Mouse (Mus musculus) splenic B cell, adult 2 months (primary cell): ENCODE data around the gene Sptbn2.
"Not testable (repeated sequence)": the region's sequence is repeated elsewhere in the genome, so short reads cannot be mapped to it uniquely, and the experiment has no call there.

Experiments used
- DNase-seq: peaks from one replicate; pipeline ENCODE4 v3.0.0-alpha.2; 2011; ENCODE audit warnings: low read depth, low spot score
- H3K27me3 ChIP-seq: 2 replicates; pipeline ENCODE4 v1.6.1; 2012; ENCODE audit warnings: mild to moderate bottlenecking, low read length, moderate library complexity, mixed read lengths; ENCODE audit not compliant: control insufficient read depth, poor library complexity, insufficient read depth, severe bottlenecking
- H3K36me3 ChIP-seq: 2 replicates; pipeline ENCODE4 v1.6.1; 2012; ENCODE audit warnings: mild to moderate bottlenecking, low read length, moderate library complexity, mixed read lengths; ENCODE audit not compliant: control insufficient read depth, poor library complexity, insufficient read depth, severe bottlenecking

The Sptbn2 gene

DNA sequence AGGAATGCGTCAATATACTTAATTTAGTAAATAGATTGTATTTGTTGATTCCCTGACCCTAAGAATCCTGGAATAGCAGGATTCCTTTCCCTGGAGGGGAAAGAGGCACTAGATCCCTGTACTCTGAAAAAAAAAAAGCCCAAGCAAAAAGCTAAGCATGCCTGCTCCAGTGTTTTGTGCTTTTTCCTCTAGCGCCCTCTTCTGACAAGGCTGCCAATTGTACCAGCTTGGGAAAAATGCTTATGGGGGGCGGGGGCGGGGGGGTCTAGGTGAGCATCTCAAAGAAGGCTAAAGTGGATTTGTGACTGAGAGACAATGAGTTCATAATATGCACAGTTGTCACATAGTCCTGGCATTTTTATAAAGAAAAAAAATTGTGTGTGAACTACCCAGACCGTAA, 32.6 kb downstream of the Sptbn2 start:
- DNase-seq, result peak; percentile 33
- no peaks in the 10 kb centered on the region for H3K36me3 ChIP-seq
- H3K27me3 ChIP-seq, result no peaks in the 10 kb centered on the region

DNA sequence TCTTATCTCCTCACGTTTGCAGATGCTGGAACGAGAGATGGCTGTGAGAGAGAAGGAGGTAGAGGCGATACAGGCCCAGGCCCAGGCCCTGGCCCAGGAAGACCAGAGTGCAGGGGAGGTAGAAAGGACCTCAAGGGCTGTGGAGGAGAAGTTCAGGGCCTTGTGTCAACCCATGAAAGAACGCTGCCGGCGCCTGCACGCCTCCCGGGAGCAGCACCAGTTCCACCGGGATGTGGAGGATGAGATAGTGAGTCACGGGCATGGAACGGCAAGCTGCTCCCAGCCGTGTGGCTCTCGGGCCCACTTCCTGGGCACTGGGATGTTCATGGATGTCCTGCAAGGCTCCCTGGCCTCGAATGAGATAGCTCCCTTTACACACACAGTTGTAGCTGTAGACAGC, 33.1 kb downstream of the Sptbn2 start:
- no peaks in the 10 kb centered on the region for H3K27me3 ChIP-seq
- H3K36me3 ChIP-seq, result no peaks in the 10 kb centered on the region
- DNase-seq, result no peak

DNA sequence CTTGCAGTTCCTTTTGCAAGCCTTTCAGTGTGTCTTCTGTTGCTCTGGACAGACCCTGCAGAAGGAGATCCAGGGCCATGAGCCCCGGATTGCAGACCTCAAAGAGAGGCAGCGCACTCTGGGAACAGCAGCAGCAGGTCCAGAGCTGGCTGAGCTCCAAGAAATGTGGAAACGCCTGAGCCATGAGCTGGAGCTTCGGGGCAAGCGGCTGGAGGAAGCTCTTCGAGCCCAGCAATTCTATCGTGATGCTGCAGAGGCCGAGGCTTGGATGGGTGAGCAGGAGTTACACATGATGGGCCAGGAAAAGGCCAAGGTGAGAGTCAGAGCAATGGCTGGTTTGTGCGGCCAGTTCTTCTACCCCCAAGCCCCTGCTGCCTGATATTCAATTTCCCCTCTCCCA, 34.1 kb downstream of the Sptbn2 start:
- Histone ChIP-seq H3K36me3 (no peaks in the 10 kb centered on the region), H3K27me3 (no peaks in the 10 kb centered on the region)
- DNase-seq, result no peak

- DNase-seq, result no peak
- Histone ChIP-seq H3K27me3 (no peaks in the 10 kb centered on the region), H3K36me3 (no peaks in the 10 kb centered on the region)
Measured at GRCm38 (mm10) chr19:4745681-4746080, 34.7 kb downstream of the Sptbn2 start.

DNA sequence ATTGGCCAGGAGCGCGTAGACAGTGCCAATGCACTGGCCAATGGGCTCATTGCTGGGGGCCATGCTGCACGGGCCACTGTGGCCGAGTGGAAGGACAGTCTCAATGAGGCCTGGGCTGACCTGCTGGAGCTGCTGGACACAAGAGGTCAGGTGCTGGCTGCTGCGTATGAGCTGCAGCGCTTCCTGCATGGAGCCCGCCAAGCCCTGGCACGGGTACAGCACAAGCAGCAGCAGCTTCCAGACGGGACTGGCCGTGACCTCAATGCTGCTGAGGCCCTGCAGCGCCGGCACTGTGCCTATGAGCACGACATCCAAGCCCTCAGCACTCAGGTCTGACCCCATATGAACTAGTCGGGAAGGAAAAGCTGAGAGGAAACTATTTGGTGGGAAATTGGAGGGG, 35.6 kb downstream of the Sptbn2 start:
- no peak for DNase-seq
- no peaks in the 10 kb centered on the region for H3K36me3 ChIP-seq
- H3K27me3 ChIP-seq, result no peaks in the 10 kb centered on the region

GRCm38 (mm10) chr19:4747631-4748312, 36.8 kb downstream of the Sptbn2 start:
- no peak for DNase-seq

GRCm38 (mm10) chr19:4748493-4748892, 37.5 kb downstream of the Sptbn2 start:
- H3K27me3 ChIP-seq, result no peaks in the 10 kb centered on the region
- H3K36me3 ChIP-seq, result no peaks in the 10 kb centered on the region
- no peak for DNase-seq

More at GRCm38 (mm10) chr19:4747631-4748312, 36.8 kb downstream of the Sptbn2 start:
- Histone ChIP-seq H3K27me3 (no peaks in the 10 kb centered on the region), H3K36me3 (no peaks in the 10 kb centered on the region)

DNA sequence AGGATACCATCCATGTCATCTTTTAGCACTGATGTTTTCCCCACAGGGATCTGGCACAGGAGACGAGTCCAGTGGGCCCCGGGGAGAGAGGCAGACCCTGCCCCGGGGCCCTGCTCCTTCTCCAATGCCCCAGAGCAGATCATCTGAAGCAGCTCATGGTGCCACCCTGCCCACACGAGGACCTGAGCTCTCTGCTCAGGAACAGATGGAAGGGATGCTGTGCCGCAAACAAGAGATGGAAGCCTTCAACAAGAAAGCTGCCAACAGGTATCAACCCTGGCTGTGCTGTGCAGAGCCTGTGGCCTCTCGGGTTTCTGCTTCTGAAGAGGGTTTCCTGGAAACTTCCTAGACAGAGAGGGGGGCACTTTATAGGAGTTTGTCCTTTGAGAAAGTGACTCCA, 39.0 kb downstream of the Sptbn2 start:
- no peaks in the 10 kb centered on the region for H3K36me3 ChIP-seq
- DNase-seq, result no peak
- no peaks in the 10 kb centered on the region for H3K27me3 ChIP-seq

- no peaks in the 10 kb centered on the region for H3K36me3 ChIP-seq
- peak; percentile 92 for DNase-seq
- H3K27me3 ChIP-seq, result no peaks in the 10 kb centered on the region
Measured at GRCm38 (mm10) chr19:4755565-4756192, 44.7 kb downstream of the Sptbn2 start.

DNA sequence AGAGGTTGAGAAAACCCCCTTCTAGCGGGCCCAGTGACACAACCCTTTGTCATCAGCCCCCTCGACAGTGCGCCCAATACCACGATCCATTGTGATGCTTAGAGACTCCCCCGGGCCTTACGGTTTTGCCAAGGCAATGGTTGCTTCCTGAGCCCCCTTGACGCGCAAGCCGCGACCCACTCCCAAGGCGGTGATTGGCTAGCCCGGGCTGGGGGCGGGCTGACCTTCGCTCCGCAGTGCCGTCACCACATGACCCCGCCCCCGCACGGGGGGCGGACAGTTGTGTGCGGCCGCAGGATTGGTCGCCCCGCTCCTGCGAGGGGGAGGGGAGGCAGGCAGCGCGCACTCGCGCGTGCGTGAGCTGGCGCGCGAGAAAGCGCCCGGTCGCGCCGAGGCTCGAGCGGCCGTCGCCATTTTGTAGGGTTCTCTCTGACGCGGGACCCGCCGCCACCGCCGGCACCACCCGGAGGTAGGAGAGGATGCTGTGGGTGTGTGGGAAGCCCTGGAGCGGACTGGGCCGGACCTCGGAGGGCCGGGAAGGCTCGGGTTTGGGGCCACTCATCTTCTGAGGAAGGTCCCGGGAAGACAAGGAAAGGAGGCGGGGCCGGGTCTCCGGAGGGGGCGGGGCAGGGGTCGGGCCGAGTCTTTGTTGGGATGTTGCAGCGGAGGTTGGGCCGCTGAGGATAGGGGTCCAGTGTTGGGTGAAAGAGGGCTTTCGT, 45.4 kb downstream of the Sptbn2 start, which contains the start of gene Rbm4b:
Rbm4b (plus strand) TSS at position 305 of the 719 bp plus-strand sequence.
- no peaks in the 10 kb centered on the region for H3K27me3 ChIP-seq
- no peaks in the 10 kb centered on the region for H3K36me3 ChIP-seq
- peak; percentile 98 for DNase-seq

DNA sequence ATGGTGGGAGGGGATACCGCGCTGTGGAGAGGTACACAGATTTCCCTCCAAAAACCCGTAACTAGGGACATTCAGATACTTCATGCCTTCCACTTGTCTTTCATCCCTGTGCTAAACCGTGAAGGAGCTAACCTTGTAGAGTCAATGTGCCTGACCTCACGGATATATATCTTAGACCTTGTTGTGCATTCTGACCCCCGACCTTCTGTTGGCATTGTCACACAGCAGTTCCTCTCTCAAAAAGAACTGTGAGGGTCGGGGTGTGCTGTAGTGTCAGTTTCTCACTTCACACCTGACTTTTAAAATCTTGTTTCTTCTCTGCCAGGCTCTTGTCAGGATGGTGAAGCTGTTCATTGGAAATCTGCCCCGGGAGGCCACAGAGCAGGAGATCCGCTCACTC, 46.0 kb downstream of the Sptbn2 start:
- H3K27me3 ChIP-seq, result no peaks in the 10 kb centered on the region
- no peaks in the 10 kb centered on the region for H3K36me3 ChIP-seq
- DNase-seq, result no peak

GRCm38 (mm10) chr19:4760544-4760943, 49.6 kb downstream of the Sptbn2 start:
- DNase-seq, H3K36me3 ChIP-seq, H3K27me3 ChIP-seq: not testable (repeated sequence)

- peak; percentile 27 for DNase-seq
- H3K27me3 ChIP-seq, result no peaks in the 10 kb centered on the region
- 0 out of 2 replicates have a peak, but pooled peaks cover 2% of the 10 kb centered on the region for H3K36me3 ChIP-seq
Measured at GRCm38 (mm10) chr19:4762876-4763275, 51.9 kb downstream of the Sptbn2 start.

DNA sequence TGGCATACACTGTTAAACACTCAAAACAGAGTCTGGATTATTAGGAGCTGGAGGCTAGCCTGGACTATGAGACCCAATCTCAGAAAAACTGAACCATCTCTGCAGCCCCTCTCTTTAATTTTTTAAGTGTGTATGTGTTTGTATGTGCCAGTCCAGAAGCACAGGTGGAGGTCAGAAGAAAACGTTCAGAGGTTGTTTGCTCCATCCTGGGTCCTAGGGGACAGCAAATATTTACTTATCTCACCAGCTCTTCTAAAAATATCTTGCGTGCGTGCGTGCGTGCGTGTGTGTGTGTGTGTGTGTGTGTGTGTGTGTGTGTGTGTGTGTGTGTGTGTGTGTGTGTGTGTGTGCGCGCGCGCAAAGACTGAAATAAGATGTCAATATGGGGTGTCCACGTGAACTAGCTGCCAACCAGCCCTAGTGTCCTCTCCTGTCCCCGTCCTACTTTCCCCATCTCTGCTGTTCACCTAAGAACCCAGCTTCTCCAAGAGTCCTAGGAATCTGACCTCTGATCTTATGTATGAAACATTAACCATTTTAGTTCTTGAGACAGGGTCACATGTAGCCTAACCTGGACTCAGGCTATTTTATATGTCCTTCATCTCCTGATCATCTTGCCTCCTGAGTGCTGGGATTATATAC, 56.7 kb downstream of the Sptbn2 start:
- peaks cover 11% of the 10 kb centered on the region for H3K36me3 ChIP-seq
- no peaks in the 10 kb centered on the region for H3K27me3 ChIP-seq
- no peak for DNase-seq

DNA sequence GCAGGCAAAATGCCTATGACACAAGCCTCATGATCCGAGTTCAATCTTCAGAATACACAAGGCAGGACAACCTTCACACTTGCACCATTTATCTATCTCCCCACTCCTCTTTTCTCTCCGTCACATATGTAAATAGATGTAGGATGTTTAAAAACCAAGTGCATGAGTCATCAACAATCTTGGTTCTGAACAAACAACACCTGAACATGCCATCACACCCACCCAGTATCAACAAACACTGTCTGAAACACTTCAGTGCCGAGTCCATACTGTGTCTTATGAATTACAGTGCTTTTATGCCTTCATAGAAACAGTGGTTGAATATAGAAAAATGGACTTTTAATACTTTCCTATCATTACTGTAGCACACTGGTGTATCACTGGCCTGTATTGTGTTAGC, 61.8 kb downstream of the Sptbn2 start:
- DNase-seq, result no peak
- Histone ChIP-seq H3K27me3 (no peaks in the 10 kb centered on the region), H3K36me3 (peaks cover 13% of the 10 kb centered on the region)
